In genomic region chr13:99314657-99315181, GRCm38 (mm10) we compare ENCODE assay signal across 1 mouse cellular context.
TF ChIP-seq lines count a peak whose summit lies in the region.

No protein-coding gene starts in this region.

TF ChIP-seq in CH12.LX, 34 proteins besides CTCF, POLR2A, EP300 and RAD21 (continued from another document):
- TF ChIP-seq ETS1 (conservative IDR thresholded peaks at IDR 0.05; ENCODE audit: low read depth, low read length) (peak; percentile 54; the same call in 1 of the 2 replicates), TCF12 (IDR thresholded peaks at IDR 0.05; ENCODE audit: low read depth, low read length) (peak; percentile 10; the same call in 1 of the 2 replicates), MEF2A (IDR thresholded peaks at IDR 0.05; ENCODE audit: borderline replicate concordance, low read depth, low read length) (no peak)
